Mouse (Mus musculus): Measurements from ENCODE around the gene Kctd6.
"Not testable (repeated sequence)": the region's sequence is repeated elsewhere in the genome, so short reads cannot be mapped to it uniquely, and the experiment has no call there.

Gene Kctd6

DNA sequence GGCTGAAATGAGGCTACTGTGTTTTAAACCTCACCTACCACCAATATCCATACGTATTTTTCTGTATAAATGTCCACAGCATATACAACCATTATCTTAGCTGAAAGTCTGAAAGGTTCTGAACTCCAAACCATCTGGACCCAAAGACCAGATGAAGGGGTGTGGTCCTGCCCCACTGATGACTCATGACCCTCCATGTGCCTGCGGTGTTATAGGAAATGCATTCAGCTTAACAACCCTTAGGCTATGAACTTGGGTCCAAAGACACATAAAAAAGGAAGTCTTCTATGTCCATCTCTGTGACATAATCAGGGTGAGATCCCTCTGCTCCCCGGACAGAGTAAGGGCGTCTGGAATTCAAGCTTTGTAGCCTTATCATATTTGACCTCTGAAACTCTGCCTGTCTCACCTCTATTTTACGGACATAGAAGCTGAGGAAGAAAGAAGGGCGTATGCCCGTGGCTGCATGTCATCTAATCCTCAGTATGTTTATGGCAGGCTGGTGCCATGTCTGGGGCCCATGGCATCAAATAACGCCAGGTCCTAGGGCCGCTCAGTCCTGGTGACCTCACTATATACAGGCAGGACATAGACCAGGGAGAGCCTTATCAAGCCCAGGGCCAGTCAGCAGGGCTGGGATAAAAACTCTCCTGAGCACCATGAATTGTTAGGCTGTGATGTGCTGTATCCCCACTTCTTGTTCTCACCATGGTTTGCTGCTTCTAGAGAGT is 36.4 kb downstream of the Kctd6 start:
- no peak for DNase-seq

DNA sequence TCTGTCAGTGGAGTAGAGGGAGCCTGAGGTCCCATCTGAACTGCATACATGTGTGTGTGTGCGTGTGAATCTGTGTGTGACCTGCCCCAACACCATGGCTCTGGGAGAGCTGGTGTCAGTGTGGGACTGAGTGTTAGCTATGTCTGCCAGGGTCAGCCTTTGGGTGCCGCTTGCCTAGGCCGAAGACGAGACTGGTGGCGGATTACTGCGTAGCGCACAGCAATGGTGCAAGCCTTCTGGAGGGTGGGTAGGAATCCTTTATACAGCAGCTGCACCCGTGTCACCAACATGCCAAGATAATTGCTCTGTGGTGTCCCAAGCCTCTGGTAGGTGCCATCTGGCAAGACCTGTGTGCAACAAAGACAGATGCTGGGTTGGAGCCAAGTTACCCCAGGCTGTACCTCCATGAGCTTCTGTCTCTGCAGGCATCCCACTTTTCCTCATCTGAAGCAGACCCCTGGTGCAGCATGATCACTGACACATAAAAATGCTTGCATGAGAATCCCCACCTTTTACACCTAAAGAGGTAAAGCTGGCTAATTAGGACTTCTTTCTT is 37.5 kb downstream of the Kctd6 start:
- DNase-seq = no peak

- DNase-seq = peak; percentile 46 to 61
Measured at GRCm38 (mm10) chr14:8255076-8255729, 41.3 kb downstream of the Kctd6 start.

DNA sequence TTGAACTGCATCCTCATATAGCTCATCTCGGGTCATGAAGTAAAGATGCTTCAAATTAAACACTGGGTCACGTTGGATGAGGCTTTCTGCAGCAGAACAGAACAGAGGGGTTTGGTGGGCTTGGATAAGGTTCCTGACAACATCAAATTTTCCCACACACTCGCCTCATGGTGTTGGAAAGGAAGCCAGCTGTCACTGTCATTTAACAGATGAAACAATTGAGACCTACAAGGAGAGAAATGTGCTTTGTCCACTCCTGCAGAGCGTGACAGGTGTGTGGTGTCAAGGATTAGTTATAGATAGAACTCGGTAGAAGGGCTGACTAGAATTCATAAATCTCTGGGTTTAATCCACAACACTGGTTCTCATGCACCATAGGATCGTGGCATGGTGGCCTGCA is 42.1 kb downstream of the Kctd6 start:
- no peak for DNase-seq

DNA sequence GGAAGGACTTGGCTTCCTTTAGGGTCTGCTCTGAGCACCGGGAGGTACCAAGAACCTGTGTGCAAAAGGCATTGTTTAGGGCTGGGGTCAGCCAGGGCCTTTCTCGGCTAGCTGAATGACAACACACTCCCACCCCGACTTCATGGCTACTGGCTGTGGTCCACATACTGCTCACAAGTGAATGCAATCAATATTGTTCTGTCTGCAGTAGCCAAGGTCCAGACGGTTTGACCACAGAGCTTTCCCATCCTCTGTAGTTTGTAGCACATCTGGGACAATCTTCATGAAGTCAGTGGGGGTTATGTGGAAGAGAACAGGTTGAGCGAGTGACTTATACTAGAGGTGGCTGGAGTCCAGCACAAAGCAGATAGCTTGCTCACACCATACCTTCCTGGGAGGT is 42.9 kb downstream of the Kctd6 start:
- DNase-seq = no peak

- no peak for DNase-seq
Measured at GRCm38 (mm10) chr14:8257521-8258334, 43.8 kb downstream of the Kctd6 start.

DNA sequence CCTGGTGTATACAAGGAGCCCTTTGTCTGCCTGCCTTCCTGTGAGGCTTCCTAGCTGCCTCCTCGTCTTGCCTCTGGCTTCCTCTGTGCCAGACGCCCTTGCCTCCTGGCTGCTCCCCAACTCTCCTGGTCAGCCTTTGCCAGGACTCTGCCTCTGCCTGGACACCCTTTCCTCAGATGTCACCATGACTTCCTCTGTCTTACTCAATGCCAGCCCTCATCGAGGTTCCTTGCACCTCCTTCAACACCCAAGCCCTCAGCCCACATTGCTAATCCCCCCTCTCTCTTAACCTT is 44.3 kb downstream of the Kctd6 start:
- no peak for DNase-seq

DNA sequence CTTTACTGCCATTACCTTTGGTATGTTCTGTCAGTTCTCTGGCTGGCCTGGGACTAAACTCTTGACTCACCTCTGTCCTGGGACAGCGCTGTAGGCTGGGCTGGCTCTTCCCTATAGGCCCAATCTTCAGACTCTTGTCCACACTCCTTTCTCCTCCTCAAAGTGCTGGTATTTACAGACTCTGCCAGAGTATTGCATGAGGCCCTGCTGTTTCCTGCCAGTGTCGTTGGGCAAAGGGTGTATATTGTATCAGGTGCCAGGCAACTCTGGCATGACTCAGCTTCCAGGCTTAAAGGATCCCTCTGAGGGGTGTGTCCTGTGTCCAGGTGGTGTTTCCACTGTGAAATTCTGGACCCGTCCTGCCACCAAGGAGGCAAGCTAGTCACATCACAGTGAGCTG is 44.8 kb downstream of the Kctd6 start:
- no peak for DNase-seq

DNA sequence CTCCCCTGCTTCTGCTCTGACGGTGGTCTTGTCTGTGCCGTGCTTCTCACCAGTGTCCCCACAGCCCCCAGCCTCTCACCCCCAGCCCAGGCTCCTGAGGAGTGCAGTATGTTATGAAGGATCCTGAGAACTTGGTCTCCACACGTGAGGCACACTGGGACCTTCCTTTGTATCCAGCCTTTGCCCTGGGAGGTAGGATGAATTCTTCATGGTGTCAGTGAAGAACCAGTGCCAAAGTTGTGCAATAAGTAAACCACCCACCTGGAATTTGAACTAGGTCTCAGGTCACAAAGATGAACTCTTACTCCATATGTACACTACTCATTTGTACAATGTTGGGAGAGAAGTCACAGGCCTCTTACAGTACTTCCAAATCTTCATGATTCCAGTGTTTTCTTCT is 45.2 kb downstream of the Kctd6 start, which contains the start of gene Acox2:
TSS of gene Acox2 (minus strand) at position 188 of the 400 bp plus-strand sequence.
- no peak for DNase-seq

GRCm38 (mm10) chr14:8260214-8260613 is 46.3 kb downstream of the Kctd6 start:
- DNase-seq = no peak

- no peak for DNase-seq
Measured at GRCm38 (mm10) chr14:8262242-8262641, 48.3 kb downstream of the Kctd6 start.

- no peak for DNase-seq
Measured at GRCm38 (mm10) chr14:8264378-8264777, 50.4 kb downstream of the Kctd6 start.

DNA sequence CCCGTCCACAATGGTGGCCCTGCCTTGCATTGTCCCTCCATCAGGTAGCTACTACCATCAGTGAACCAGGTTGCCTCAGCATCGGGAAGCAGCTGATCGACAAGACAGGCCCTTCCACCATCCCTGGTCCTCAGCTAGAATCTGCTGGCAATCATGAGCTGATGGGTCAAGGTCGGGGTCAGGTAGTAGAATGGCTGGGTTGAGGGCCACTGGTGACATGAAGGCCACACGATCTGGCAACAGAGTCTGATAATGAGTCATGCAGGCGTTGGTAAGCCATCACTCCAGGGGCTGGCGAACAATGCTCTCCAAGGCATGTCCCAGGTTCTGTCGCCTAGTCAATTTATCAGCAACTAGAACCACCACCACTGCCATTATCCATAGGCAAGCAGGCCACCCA is 57.3 kb downstream of the Kctd6 start:
- DNase-seq = not testable (repeated sequence)

Measured in cerebellum, adult 18-20 months (tissue).